Mouse (Mus musculus): Measurements from ENCODE around the gene Ggact. TPM values are rescaled to one million over a fixed set of nuclear protein-coding genes. Genes with fewer than 3 reads are reported as not detected.
A peak's percentile ranks its signal among the peaks of the same experiment; 100 is the strongest.

Gene Ggact
- total RNA-seq, 2 experiments from 2014 or later = 16.6 to 17.2 TPM

- peak; percentile 87 to 90 for DNase-seq (ENCODE audit: extremely low spot score in 1 of 2, low spot score in 2 of 2)
- intact Hi-C loops (cut with DNase I) = loop anchor here (5.0 kb wide), 2 partner anchors 389 to 649 kb away; no protein-coding TSS in a partner anchor
Measured at GRCm38 (mm10) chr14:122876163-122876562, 37.4 kb downstream of the Ggact start.

GRCm38 (mm10) chr14:122875636-122876035 lies 37.9 kb downstream of the Ggact start:
- DNase-seq (ENCODE audit: extremely low spot score in 1 of 2, low spot score in 2 of 2) = no peak
- intact Hi-C loops (cut with DNase I) = loop anchor here (5.0 kb wide), 2 partner anchors 388 to 648 kb away; no protein-coding TSS in a partner anchor

GRCm38 (mm10) chr14:122875056-122875455 lies 38.5 kb downstream of the Ggact start:
- DNase-seq (ENCODE audit: extremely low spot score in 1 of 2, low spot score in 2 of 2) = peak in 1 of 2 experiments; percentile 70
- intact Hi-C loops (cut with DNase I) = loop anchor here (5.0 kb wide), 2 partner anchors 388 to 648 kb away; no protein-coding TSS in a partner anchor

- DNase-seq (ENCODE audit: extremely low spot score in 1 of 2, low spot score in 2 of 2) = no peak
- intact Hi-C loops (cut with DNase I) = no loop called here
Measured at GRCm38 (mm10) chr14:122872612-122873011, 40.9 kb downstream of the Ggact start.

- DNase-seq (ENCODE audit: extremely low spot score in 1 of 2, low spot score in 2 of 2) = no peak
- intact Hi-C loops (cut with DNase I) = no loop called here
Measured at GRCm38 (mm10) chr14:122871841-122872580, 41.5 kb downstream of the Ggact start.

GRCm38 (mm10) chr14:122869831-122870230 lies 43.7 kb downstream of the Ggact start:
- intact Hi-C loops (cut with DNase I) = no loop called here
- no peak for DNase-seq (ENCODE audit: extremely low spot score in 1 of 2, low spot score in 2 of 2)

- intact Hi-C loops (cut with DNase I) = no loop called here
- DNase-seq (ENCODE audit: extremely low spot score in 1 of 2, low spot score in 2 of 2) = peak in 1 of 2 experiments; percentile 37
Measured at GRCm38 (mm10) chr14:122867531-122868285, 45.8 kb downstream of the Ggact start.

GRCm38 (mm10) chr14:122865462-122866129 lies 48.0 kb downstream of the Ggact start:
- DNase-seq (ENCODE audit: extremely low spot score in 1 of 2, low spot score in 2 of 2) = no peak
- intact Hi-C loops (cut with DNase I) = no loop called here

GRCm38 (mm10) chr14:122862623-122863022 lies 50.9 kb downstream of the Ggact start:
- peak in 1 of 2 experiments; percentile 31 for DNase-seq (ENCODE audit: extremely low spot score in 1 of 2, low spot score in 2 of 2)
- intact Hi-C loops (cut with DNase I) = no loop called here

GRCm38 (mm10) chr14:122859792-122860191 lies 53.8 kb downstream of the Ggact start:
- intact Hi-C loops (cut with DNase I) = no loop called here
- no peak for DNase-seq (ENCODE audit: extremely low spot score in 1 of 2, low spot score in 2 of 2)

GRCm38 (mm10) chr14:122852506-122853057 lies 61.0 kb downstream of the Ggact start:
- DNase-seq (ENCODE audit: extremely low spot score in 1 of 2, low spot score in 2 of 2) = no peak
- intact Hi-C loops (cut with DNase I) = no loop called here

GRCm38 (mm10) chr14:122837018-122837417 lies 76.5 kb downstream of the Ggact start:
- no peak for DNase-seq (ENCODE audit: extremely low spot score in 1 of 2, low spot score in 2 of 2)
- intact Hi-C loops (cut with DNase I) = no loop called here

GRCm38 (mm10) chr14:122836221-122836620 lies 77.3 kb downstream of the Ggact start:
- DNase-seq (ENCODE audit: extremely low spot score in 1 of 2, low spot score in 2 of 2) = no peak
- intact Hi-C loops (cut with DNase I) = no loop called here

- DNase-seq (ENCODE audit: extremely low spot score in 1 of 2, low spot score in 2 of 2) = no peak
- intact Hi-C loops (cut with DNase I) = no loop called here
Measured at GRCm38 (mm10) chr14:122835487-122836190, 77.9 kb downstream of the Ggact start.

GRCm38 (mm10) chr14:122834753-122835152 lies 78.8 kb downstream of the Ggact start:
- DNase-seq (ENCODE audit: extremely low spot score in 1 of 2, low spot score in 2 of 2) = no peak

GRCm38 (mm10) chr14:122833666-122834065 lies 79.9 kb downstream of the Ggact start:
- DNase-seq (ENCODE audit: extremely low spot score in 1 of 2, low spot score in 2 of 2) = no peak
- intact Hi-C loops (cut with DNase I) = no loop called here

More at GRCm38 (mm10) chr14:122834753-122835152, 78.8 kb downstream of the Ggact start:
- intact Hi-C loops (cut with DNase I) = no loop called here

- intact Hi-C loops (cut with DNase I) = no loop called here
- DNase-seq (ENCODE audit: extremely low spot score in 1 of 2, low spot score in 2 of 2) = no peak
Measured at GRCm38 (mm10) chr14:122830433-122830832, 83.1 kb downstream of the Ggact start.

GRCm38 (mm10) chr14:122825464-122825863 lies 88.1 kb downstream of the Ggact start:
- intact Hi-C loops (cut with DNase I) = no loop called here
- no peak for DNase-seq (ENCODE audit: extremely low spot score in 1 of 2, low spot score in 2 of 2)

Measured in left cerebral cortex, postnatal 10 days (tissue).